Mouse (Mus musculus) mouse embryonic stem cell (cell line): Measurements from ENCODE around the gene Fgfr2.

Experiments
- in situ Hi-C, 2 experiments: fragments of 300-500 bp; cut with MboI; formaldehyde crosslinking; loops; 1 replicate in 1 of 2; 3 replicates in 1 of 2; pipeline ENCODE4 v1.14.3; 2019 to 2020; ENCODE audit warnings: low sequenced_read_pairs in 2 of 2, low pct_unique_long_range_greater_than_20kb in 1 of 2, mixed read lengths in 1 of 2; ENCODE audit not compliant: unreplicated experiment in 1 of 2

The Fgfr2 gene

GRCm38 (mm10) chr7:130950482-130950881, 2172.7 kb downstream of the Fgfr2 start:
- in situ Hi-C loops: no loop called here

- in situ Hi-C loops: no loop called here
These were observed 2173.8 kb downstream of the Fgfr2 start for GRCm38 (mm10) chr7:130949331-130949751.

GRCm38 (mm10) chr7:130948563-130949208, 2174.5 kb downstream of the Fgfr2 start:
- in situ Hi-C loops: no loop called here

- in situ Hi-C loops: no loop called here
These were observed 2176.8 kb downstream of the Fgfr2 start for GRCm38 (mm10) chr7:130946303-130946702.

- in situ Hi-C loops: no loop called here
These were observed 2177.4 kb downstream of the Fgfr2 start for GRCm38 (mm10) chr7:130945730-130946129.

- in situ Hi-C loops: no loop called here
These were observed 2178.2 kb downstream of the Fgfr2 start for GRCm38 (mm10) chr7:130944766-130945475.

- in situ Hi-C loops: no loop called here
These were observed 2179.8 kb downstream of the Fgfr2 start for GRCm38 (mm10) chr7:130943280-130943895.

GRCm38 (mm10) chr7:130940733-130941132, 2182.4 kb downstream of the Fgfr2 start:
- in situ Hi-C loops: no loop called here

GRCm38 (mm10) chr7:130938896-130939295, 2184.3 kb downstream of the Fgfr2 start:
- in situ Hi-C loops: no loop called here

GRCm38 (mm10) chr7:130938005-130938404, 2185.1 kb downstream of the Fgfr2 start:
- in situ Hi-C loops: no loop called here

- in situ Hi-C loops: no loop called here
These were observed 2185.8 kb downstream of the Fgfr2 start for GRCm38 (mm10) chr7:130937266-130937841.

- in situ Hi-C loops: no loop called here
These were observed 2186.6 kb downstream of the Fgfr2 start for GRCm38 (mm10) chr7:130936472-130936951.

- in situ Hi-C loops: no loop called here
These were observed 2187.2 kb downstream of the Fgfr2 start, which contains the start of gene Htra1 for GRCm38 (mm10) chr7:130935793-130936471. Gene Htra1 (plus strand): TSS chr7:130936111.

- in situ Hi-C loops: no loop called here
These were observed 2187.7 kb downstream of the Fgfr2 start for GRCm38 (mm10) chr7:130935421-130935792.

GRCm38 (mm10) chr7:130934654-130935053, 2188.5 kb downstream of the Fgfr2 start:
- in situ Hi-C loops: no loop called here

- in situ Hi-C loops: no loop called here
These were observed 2190.2 kb downstream of the Fgfr2 start for GRCm38 (mm10) chr7:130932921-130933320.

- in situ Hi-C loops: no loop called here
These were observed 2192.7 kb downstream of the Fgfr2 start for GRCm38 (mm10) chr7:130930401-130930800.

GRCm38 (mm10) chr7:130922981-130923731, 2200.0 kb downstream of the Fgfr2 start:
- in situ Hi-C loops: no loop called here
